Mouse (Mus musculus) lung, adult 2 months (tissue): ENCODE data around the gene Vamp5.

Experiments
- CTCF ChIP-seq: fragments of 200-500 bp; IDR thresholded peaks from 2 replicates; pipeline ENCODE4 v1.5.1; 2011; ENCODE audit warnings: mild to moderate bottlenecking, low read length, control low read depth; ENCODE audit not compliant: insufficient read depth
- POLR2A ChIP-seq: fragments of 200-500 bp; IDR thresholded peaks from 2 replicates; pipeline ENCODE4 v1.6.1; 2011; ENCODE audit warnings: low read depth, mild to moderate bottlenecking, control low read depth, low read length, borderline replicate concordance; ENCODE audit errors: extremely low read depth

- no peak for TF ChIP-seq POLR2A
- TF ChIP-seq CTCF = no peak
Measured at GRCm38 (mm10) chr6:72386561-72386960, 6.3 kb upstream of the Vamp5 start.
